Mouse (Mus musculus): ENCODE data around the gene Rnf40. TPM values are rescaled to one million over a fixed set of nuclear protein-coding genes. Genes with fewer than 3 reads are reported as not detected.
"Not testable (repeated sequence)": the region's sequence is repeated elsewhere in the genome, so short reads cannot be mapped to it uniquely, and the experiment has no call there.

Rnf40 gene
- polyA plus RNA-seq, 1 experiment from 2014 or later, result 67.7 TPM

- Histone ChIP-seq H3K27ac (no peak overlapping the region), H3K4me1 (no peaks in the 10 kb centered on the region)
- WGBS, result 88% methylated on average over 5 of the region's 5 CpGs
These were observed 40.1 kb downstream of the Rnf40 start for GRCm38 (mm10) chr7:127628646-127629045.

GRCm38 (mm10) chr7:127631416-127631815 is 42.8 kb downstream of the Rnf40 start:
- 47% methylated on average over 4 of the region's 4 CpGs for WGBS
- Histone ChIP-seq H3K36me3 (replicated peaks) (no peaks in the 10 kb centered on the region), H3K9ac (no peak overlapping the region), H3K9me3 (no peaks in the 10 kb centered on the region), H3K4me1 (no peaks in the 10 kb centered on the region), H3K27ac (no peak overlapping the region), H3K27me3 (0 out of 2 replicates have a peak, but pooled peaks cover 5% of the 10 kb centered on the region), H3K4me2 (no peak overlapping the region), H3K4me3 (replicated peaks) (no peak overlapping the region)
- ATAC-seq (ENCODE audit: low FRiP score), result no peak

More at GRCm38 (mm10) chr7:127628646-127629045, 40.1 kb downstream of the Rnf40 start:
- no peak overlapping the region for H3K9ac ChIP-seq
- no peak overlapping the region for H3K4me2 ChIP-seq
- no peak for ATAC-seq (ENCODE audit: low FRiP score)
- H3K4me3 ChIP-seq (replicated peaks), result no peak overlapping the region
- no peaks in the 10 kb centered on the region for H3K27me3 ChIP-seq
- no peaks in the 10 kb centered on the region for H3K36me3 ChIP-seq (replicated peaks)
- no peaks in the 10 kb centered on the region for H3K9me3 ChIP-seq

GRCm38 (mm10) chr7:127636963-127637362 is 48.4 kb downstream of the Rnf40 start:
- no peak overlapping the region for H3K27ac ChIP-seq
- peak overlapping the region; percentile 47 for H3K4me3 ChIP-seq (replicated peaks)
- peak overlapping the region; percentile 59 for H3K9ac ChIP-seq
- H3K4me1 ChIP-seq, result peaks cover 8% of the 10 kb centered on the region
- ATAC-seq (ENCODE audit: low FRiP score), result 0 out of 2 replicates have a peak, but pooled peaks have one; percentile 51
- WGBS, result under 1% methylated on average over 26 of the region's 27 CpGs
- 0 out of 2 replicates have a peak, but pooled peaks cover 8% of the 10 kb centered on the region for H3K27me3 ChIP-seq
- peak overlapping the region; percentile 59 for H3K4me2 ChIP-seq
- H3K36me3 ChIP-seq (replicated peaks), result no peaks in the 10 kb centered on the region
- no peaks in the 10 kb centered on the region for H3K9me3 ChIP-seq

GRCm38 (mm10) chr7:127641260-127641659 is 52.7 kb downstream of the Rnf40 start:
- 61% methylated on average over 4 of the region's 4 CpGs for WGBS
- no peak for ATAC-seq (ENCODE audit: low FRiP score)

GRCm38 (mm10) chr7:127642254-127642653 is 53.7 kb downstream of the Rnf40 start:
- Histone ChIP-seq H3K27ac (no peak overlapping the region), H3K27me3 (no peaks in the 10 kb centered on the region), H3K4me1 (peaks cover 4% of the 10 kb centered on the region), H3K36me3 (replicated peaks) (no peaks in the 10 kb centered on the region), H3K4me2 (no peak overlapping the region), H3K4me3 (replicated peaks) (no peak overlapping the region), H3K9ac (no peak overlapping the region), H3K9me3 (no peaks in the 10 kb centered on the region)
- WGBS, result 73% methylated on average over 4 of the region's 4 CpGs
- ATAC-seq (ENCODE audit: low FRiP score), result no peak

More at GRCm38 (mm10) chr7:127641260-127641659, 52.7 kb downstream of the Rnf40 start:
- Histone ChIP-seq H3K27me3 (0 out of 2 replicates have a peak, but pooled peaks cover 4% of the 10 kb centered on the region), H3K4me3 (replicated peaks) (no peak overlapping the region), H3K9ac (no peak overlapping the region), H3K9me3 (no peaks in the 10 kb centered on the region), H3K4me2 (no peak overlapping the region), H3K36me3 (replicated peaks) (no peaks in the 10 kb centered on the region), H3K4me1 (peaks cover 8% of the 10 kb centered on the region), H3K27ac (no peak overlapping the region)

GRCm38 (mm10) chr7:127646363-127646762 is 57.8 kb downstream of the Rnf40 start:
- no peaks in the 10 kb centered on the region for H3K27me3 ChIP-seq
- H3K9ac ChIP-seq, result no peak overlapping the region
- H3K9me3 ChIP-seq, result no peaks in the 10 kb centered on the region
- H3K4me1 ChIP-seq, result no peaks in the 10 kb centered on the region
- no peak overlapping the region for H3K4me3 ChIP-seq (replicated peaks)
- no peak for ATAC-seq (ENCODE audit: low FRiP score)
- no peaks in the 10 kb centered on the region for H3K36me3 ChIP-seq (replicated peaks)
- H3K4me2 ChIP-seq, result no peak overlapping the region
- WGBS, result 88% methylated on average over 4 of the region's 4 CpGs
- no peak overlapping the region for H3K27ac ChIP-seq

GRCm38 (mm10) chr7:127647576-127647975 is 59.0 kb downstream of the Rnf40 start:
- not testable (repeated sequence) for ATAC-seq (ENCODE audit: low FRiP score); H3K27me3 ChIP-seq; H3K9me3 ChIP-seq; H3K9ac ChIP-seq; H3K4me2 ChIP-seq; H3K36me3 ChIP-seq (replicated peaks); H3K4me3 ChIP-seq (replicated peaks); H3K27ac ChIP-seq; H3K4me1 ChIP-seq
- WGBS, result 93% methylated on average over 7 of the region's 7 CpGs

GRCm38 (mm10) chr7:127648516-127649201 is 60.1 kb downstream of the Rnf40 start:
- no peak overlapping the region for H3K27ac ChIP-seq
- H3K4me2 ChIP-seq, result no peak overlapping the region
- no peaks in the 10 kb centered on the region for H3K27me3 ChIP-seq
- no peak overlapping the region for H3K4me3 ChIP-seq (replicated peaks)
- 85% methylated on average over 4 of the region's 4 CpGs for WGBS
- H3K4me1 ChIP-seq, result 0 out of 2 replicates have a peak, but pooled peaks cover 4% of the 10 kb centered on the region
- no peak for ATAC-seq (ENCODE audit: low FRiP score)
- H3K9ac ChIP-seq, result no peak overlapping the region
- H3K36me3 ChIP-seq (replicated peaks), result no peaks in the 10 kb centered on the region
- no peaks in the 10 kb centered on the region for H3K9me3 ChIP-seq

GRCm38 (mm10) chr7:127649206-127649605 is 60.6 kb downstream of the Rnf40 start:
- H3K27ac ChIP-seq, result no peak overlapping the region
- 89% methylated on average over 5 of the region's 6 CpGs for WGBS
- H3K4me2 ChIP-seq, result no peak overlapping the region
- H3K9me3 ChIP-seq, result no peaks in the 10 kb centered on the region
- H3K4me3 ChIP-seq (replicated peaks), result no peak overlapping the region
- no peaks in the 10 kb centered on the region for H3K27me3 ChIP-seq
- no peaks in the 10 kb centered on the region for H3K36me3 ChIP-seq (replicated peaks)
- ATAC-seq (ENCODE audit: low FRiP score), result no peak
- H3K9ac ChIP-seq, result no peak overlapping the region
- H3K4me1 ChIP-seq, result 0 out of 2 replicates have a peak, but pooled peaks cover 4% of the 10 kb centered on the region

GRCm38 (mm10) chr7:127651624-127652023 is 63.1 kb downstream of the Rnf40 start:
- no peak overlapping the region; the same call in 1 of the 2 replicates for H3K4me2 ChIP-seq
- H3K36me3 ChIP-seq (replicated peaks), result no peaks in the 10 kb centered on the region
- no peak for ATAC-seq (ENCODE audit: low FRiP score)
- no peaks in the 10 kb centered on the region for H3K9me3 ChIP-seq
- no peak overlapping the region for H3K27ac ChIP-seq
- H3K4me3 ChIP-seq (replicated peaks), result no peak overlapping the region
- H3K27me3 ChIP-seq, result no peaks in the 10 kb centered on the region
- H3K9ac ChIP-seq, result no peak overlapping the region
- 0 out of 2 replicates have a peak, but pooled peaks cover 4% of the 10 kb centered on the region for H3K4me1 ChIP-seq
- 71% methylated on average over 2 of the region's 3 CpGs for WGBS

GRCm38 (mm10) chr7:127652050-127652449 is 63.5 kb downstream of the Rnf40 start:
- WGBS, result 14% methylated on average over 18 of the region's 18 CpGs
- no peak for ATAC-seq (ENCODE audit: low FRiP score)
- no peaks in the 10 kb centered on the region for H3K36me3 ChIP-seq (replicated peaks)
- peak overlapping the region; percentile 3; the same call in 1 of the 2 replicates for H3K4me2 ChIP-seq
- no peak overlapping the region for H3K27ac ChIP-seq
- H3K4me3 ChIP-seq (replicated peaks), result no peak overlapping the region
- H3K27me3 ChIP-seq, result no peaks in the 10 kb centered on the region
- H3K4me1 ChIP-seq, result 0 out of 2 replicates have a peak, but pooled peaks cover 4% of the 10 kb centered on the region
- H3K9me3 ChIP-seq, result no peaks in the 10 kb centered on the region
- H3K9ac ChIP-seq, result no peak overlapping the region

GRCm38 (mm10) chr7:127654318-127654717 is 65.8 kb downstream of the Rnf40 start:
- Histone ChIP-seq H3K4me3 (replicated peaks) (no peak overlapping the region), H3K27ac (no peak overlapping the region), H3K9ac (no peak overlapping the region), H3K4me2 (no peak overlapping the region), H3K36me3 (replicated peaks) (no peaks in the 10 kb centered on the region), H3K4me1 (0 out of 2 replicates have a peak, but pooled peaks cover 4% of the 10 kb centered on the region), H3K27me3 (no peaks in the 10 kb centered on the region), H3K9me3 (no peaks in the 10 kb centered on the region)
- ATAC-seq (ENCODE audit: low FRiP score), result no peak
- WGBS, result 80% methylated on average over 10 of the region's 10 CpGs

Data from forebrain, embryonic 12.5 days (tissue).